Mouse (Mus musculus): ENCODE data around the gene Fignl1. TPM values are rescaled to one million over a fixed set of nuclear protein-coding genes. Genes with fewer than 3 reads are reported as not detected.

The Fignl1 gene
- total RNA-seq (2014; rRNA removed; ENCODE audit: low replicate concordance) (10.8 and 11.4 TPM in 2 replicates), polyA plus RNA-seq (2015; fragmentation: Nextera tagmentation; extraction: Ambion mirVana) (11.6 and 12.0 TPM in 2 replicates)

DNA sequence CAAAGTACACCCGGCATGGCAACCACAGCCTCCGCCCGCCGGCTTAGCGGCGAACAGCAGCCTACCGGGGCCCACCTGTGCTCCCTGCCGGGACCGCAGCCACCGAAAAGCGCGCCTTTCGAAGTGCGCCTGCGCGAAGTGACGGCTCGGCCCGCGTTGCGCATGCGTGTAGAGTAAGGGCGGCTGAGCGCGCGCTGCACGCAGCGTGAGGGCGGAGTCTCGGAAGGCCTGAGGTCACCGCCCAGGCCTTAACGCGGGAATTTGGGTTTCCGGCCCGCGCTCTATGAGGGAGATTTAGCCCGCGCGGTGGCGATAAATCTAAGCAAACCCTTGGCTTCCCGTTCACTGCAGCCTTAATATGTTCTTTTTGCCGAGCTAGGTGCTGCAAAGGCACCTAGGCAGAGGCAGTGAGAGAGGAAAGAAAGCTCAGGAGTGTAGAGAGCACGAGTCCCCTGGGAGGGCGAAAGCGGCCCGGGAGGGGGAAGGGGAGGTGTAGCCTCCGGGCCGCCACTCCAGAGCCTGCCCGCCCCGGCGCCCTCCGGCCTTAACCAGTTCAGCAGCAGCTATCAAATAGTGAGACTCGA lies at the start of gene Fignl1:
Gene Fignl1 (minus strand): TSS at position 143 of the 584 bp plus-strand sequence.
- under 1% methylated on average over 53 of the region's 53 CpGs for WGBS
- H3K4me2 ChIP-seq (ENCODE audit: low read depth, low read length) = peak within 1 kb of the TSS; percentile 77
- ATAC-seq (ENCODE audit: insufficient read depth, low read depth) (peak; percentile 97), DNase-seq (ENCODE audit: low spot score) (peak; percentile 97)
- H3K4me3 ChIP-seq (ENCODE audit: low read depth, low read length) = peak within 1 kb of the TSS; percentile 65
- peaks cover 16% of the 10 kb centered on the region for H3K36me3 ChIP-seq (replicated peaks; ENCODE audit: control insufficient read depth, insufficient read depth, low read length)
- H3K9me3 ChIP-seq (replicated peaks; ENCODE audit: control insufficient read depth, low read length) = no peaks in the 10 kb centered on the region
- peaks cover 12% of the 10 kb centered on the region; the same call in 1 of the 2 replicates for H3K4me1 ChIP-seq (ENCODE audit: control insufficient read depth, insufficient read depth)
- TF ChIP-seq EP300 (IDR thresholded peaks at IDR 0.05; ENCODE audit: low read depth) (peak; percentile 38; the same call in 1 of the 2 replicates), CTCF (IDR thresholded peaks at IDR 0.05; ENCODE audit: low read depth) (0 out of 2 replicates have a peak, but pooled peaks have one; percentile 21)
- peak within 1 kb of the TSS; percentile 66 for H3K9ac ChIP-seq (replicated peaks; ENCODE audit: low read depth, low read length)
- peak within 1 kb of the TSS; percentile 96 for H3K27ac ChIP-seq (ENCODE audit: low read depth)
- H3K27me3 ChIP-seq (ENCODE audit: control insufficient read depth, insufficient read depth, low read length) = no peaks in the 10 kb centered on the region

DNA sequence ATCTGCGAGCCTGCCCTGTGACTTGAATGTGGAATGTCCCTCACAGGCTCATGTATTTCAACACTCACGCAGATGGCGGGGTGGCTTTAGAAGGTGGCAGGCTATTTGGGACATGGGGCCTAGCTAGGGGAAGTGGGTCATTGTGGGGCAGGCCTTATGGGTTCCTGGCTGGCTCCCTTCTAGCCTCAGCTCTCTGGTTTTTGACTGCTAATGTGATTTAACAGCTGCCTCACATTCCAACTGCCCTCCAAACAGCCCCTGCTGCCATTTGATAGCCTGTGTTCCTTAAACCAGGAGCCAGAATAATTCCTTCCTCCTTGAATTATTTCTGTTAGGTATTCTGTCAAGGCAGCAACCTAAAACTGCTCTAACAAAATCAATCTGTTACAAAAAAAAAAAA lies 48.2 kb upstream of the Fignl1 start:
- Histone ChIP-seq H3K9ac (replicated peaks; ENCODE audit: low read depth, low read length) (no peak overlapping the region), H3K9me3 (replicated peaks; ENCODE audit: control insufficient read depth, low read length) (no peaks in the 10 kb centered on the region), H3K27me3 (ENCODE audit: control insufficient read depth, insufficient read depth, low read length) (no peaks in the 10 kb centered on the region), H3K4me1 (ENCODE audit: control insufficient read depth, insufficient read depth) (0 out of 2 replicates have a peak, but pooled peaks cover 5% of the 10 kb centered on the region), H3K27ac (ENCODE audit: low read depth) (peak overlapping the region; percentile 43), H3K4me3 (ENCODE audit: low read depth, low read length) (no peak overlapping the region), H3K36me3 (replicated peaks; ENCODE audit: control insufficient read depth, insufficient read depth, low read length) (no peaks in the 10 kb centered on the region), H3K4me2 (ENCODE audit: low read depth, low read length) (no peak overlapping the region)
- DNase-seq (ENCODE audit: low spot score) (no peak), ATAC-seq (ENCODE audit: insufficient read depth, low read depth) (peak; percentile 51)
- TF ChIP-seq EP300 (IDR thresholded peaks at IDR 0.05; ENCODE audit: low read depth) (no peak), CTCF (IDR thresholded peaks at IDR 0.05; ENCODE audit: low read depth) (no peak)
- WGBS = 84% methylated on average over 3 of the region's 3 CpGs

- Histone ChIP-seq H3K9ac (replicated peaks; ENCODE audit: low read depth, low read length) (no peak overlapping the region), H3K9me3 (replicated peaks; ENCODE audit: control insufficient read depth, low read length) (no peaks in the 10 kb centered on the region), H3K4me1 (ENCODE audit: control insufficient read depth, insufficient read depth) (peaks cover 12% of the 10 kb centered on the region), H3K27me3 (ENCODE audit: control insufficient read depth, insufficient read depth, low read length) (no peaks in the 10 kb centered on the region), H3K36me3 (replicated peaks; ENCODE audit: control insufficient read depth, insufficient read depth, low read length) (no peaks in the 10 kb centered on the region), H3K4me3 (ENCODE audit: low read depth, low read length) (no peak overlapping the region), H3K4me2 (ENCODE audit: low read depth, low read length) (no peak overlapping the region), H3K27ac (ENCODE audit: low read depth) (peak overlapping the region; percentile 43; the same call in 1 of the 2 replicates)
- DNase-seq (ENCODE audit: low spot score) (no peak), ATAC-seq (ENCODE audit: insufficient read depth, low read depth) (no peak)
- TF ChIP-seq EP300 (IDR thresholded peaks at IDR 0.05; ENCODE audit: low read depth) (no peak), CTCF (IDR thresholded peaks at IDR 0.05; ENCODE audit: low read depth) (no peak)
- WGBS = 61% methylated on average over 11 of the region's 11 CpGs
These were observed 46.9 kb upstream of the Fignl1 start for GRCm38 (mm10) chr11:11855685-11856131.

DNA sequence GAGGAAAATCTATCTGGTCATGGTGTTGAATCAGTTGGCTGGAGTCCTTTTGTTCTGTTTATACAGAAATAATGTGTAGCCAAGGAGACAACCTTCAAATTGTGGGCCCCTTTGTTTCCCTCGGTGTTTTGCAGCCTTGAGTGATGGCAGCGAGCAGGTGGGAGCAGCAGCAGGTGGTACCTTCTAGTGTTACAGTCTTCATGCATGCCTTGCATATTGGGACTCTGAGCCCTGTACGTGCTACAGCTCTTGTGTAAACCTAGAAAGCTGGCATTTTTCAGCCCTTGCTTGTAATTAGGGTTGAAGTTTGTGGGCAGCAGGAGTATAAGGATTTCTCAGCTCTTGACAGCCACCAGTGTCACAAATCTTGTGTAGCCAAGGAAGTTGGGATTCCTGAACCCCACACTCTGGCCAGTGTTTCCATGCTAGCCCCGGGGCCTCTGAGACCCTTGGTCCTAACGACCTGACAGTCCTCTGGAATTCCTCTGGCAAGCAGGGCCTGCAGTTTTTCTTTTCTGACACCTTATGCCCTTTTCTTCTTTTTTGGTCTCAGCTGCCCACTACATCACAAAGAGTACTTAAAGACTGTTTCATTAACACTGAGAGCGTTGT lies 46.4 kb upstream of the Fignl1 start:
- H3K9ac ChIP-seq (replicated peaks; ENCODE audit: low read depth, low read length) = no peak overlapping the region; the same call in 1 of the 2 replicates
- DNase-seq (ENCODE audit: low spot score) (no peak), ATAC-seq (ENCODE audit: insufficient read depth, low read depth) (no peak)
- no peak overlapping the region for H3K4me2 ChIP-seq (ENCODE audit: low read depth, low read length)
- peaks cover 18% of the 10 kb centered on the region for H3K4me1 ChIP-seq (ENCODE audit: control insufficient read depth, insufficient read depth)
- no peaks in the 10 kb centered on the region for H3K9me3 ChIP-seq (replicated peaks; ENCODE audit: control insufficient read depth, low read length)
- H3K4me3 ChIP-seq (ENCODE audit: low read depth, low read length) = no peak overlapping the region
- H3K27me3 ChIP-seq (ENCODE audit: control insufficient read depth, insufficient read depth, low read length) = no peaks in the 10 kb centered on the region
- no peak for TF ChIP-seq CTCF (IDR thresholded peaks at IDR 0.05; ENCODE audit: low read depth)
- TF ChIP-seq EP300 (IDR thresholded peaks at IDR 0.05; ENCODE audit: low read depth) = no peak
- 0 out of 2 replicates have a peak overlapping the region, but pooled peaks have one; percentile 43 for H3K27ac ChIP-seq (ENCODE audit: low read depth)
- no peaks in the 10 kb centered on the region for H3K36me3 ChIP-seq (replicated peaks; ENCODE audit: control insufficient read depth, insufficient read depth, low read length)
- WGBS = 50% methylated on average over 6 of the region's 6 CpGs

GRCm38 (mm10) chr11:11853731-11854461 lies 45.1 kb upstream of the Fignl1 start:
- Histone ChIP-seq H3K4me1 (ENCODE audit: control insufficient read depth, insufficient read depth) (peaks cover 21% of the 10 kb centered on the region), H3K4me2 (ENCODE audit: low read depth, low read length) (no peak overlapping the region), H3K9ac (replicated peaks; ENCODE audit: low read depth, low read length) (no peak overlapping the region), H3K27ac (ENCODE audit: low read depth) (no peak overlapping the region), H3K4me3 (ENCODE audit: low read depth, low read length) (no peak overlapping the region), H3K27me3 (ENCODE audit: control insufficient read depth, insufficient read depth, low read length) (no peaks in the 10 kb centered on the region), H3K9me3 (replicated peaks; ENCODE audit: control insufficient read depth, low read length) (no peaks in the 10 kb centered on the region), H3K36me3 (replicated peaks; ENCODE audit: control insufficient read depth, insufficient read depth, low read length) (no peaks in the 10 kb centered on the region)
- 54% methylated on average over 4 of the region's 4 CpGs for WGBS
- TF ChIP-seq EP300 (IDR thresholded peaks at IDR 0.05; ENCODE audit: low read depth) (no peak), CTCF (IDR thresholded peaks at IDR 0.05; ENCODE audit: low read depth) (no peak)
- no peak for ATAC-seq (ENCODE audit: insufficient read depth, low read depth)
- DNase-seq (ENCODE audit: low spot score) = no peak

Measured in heart, postnatal 0 days (tissue).